Mouse (Mus musculus): ENCODE measurements at regions not wholly inside any gene's neighbourhood (a gene's known extent, or its start where the extent isn't known, plus 50 kb on each side); places are given as distances from the start of the nearest gene placed in this dataset.

DNA sequence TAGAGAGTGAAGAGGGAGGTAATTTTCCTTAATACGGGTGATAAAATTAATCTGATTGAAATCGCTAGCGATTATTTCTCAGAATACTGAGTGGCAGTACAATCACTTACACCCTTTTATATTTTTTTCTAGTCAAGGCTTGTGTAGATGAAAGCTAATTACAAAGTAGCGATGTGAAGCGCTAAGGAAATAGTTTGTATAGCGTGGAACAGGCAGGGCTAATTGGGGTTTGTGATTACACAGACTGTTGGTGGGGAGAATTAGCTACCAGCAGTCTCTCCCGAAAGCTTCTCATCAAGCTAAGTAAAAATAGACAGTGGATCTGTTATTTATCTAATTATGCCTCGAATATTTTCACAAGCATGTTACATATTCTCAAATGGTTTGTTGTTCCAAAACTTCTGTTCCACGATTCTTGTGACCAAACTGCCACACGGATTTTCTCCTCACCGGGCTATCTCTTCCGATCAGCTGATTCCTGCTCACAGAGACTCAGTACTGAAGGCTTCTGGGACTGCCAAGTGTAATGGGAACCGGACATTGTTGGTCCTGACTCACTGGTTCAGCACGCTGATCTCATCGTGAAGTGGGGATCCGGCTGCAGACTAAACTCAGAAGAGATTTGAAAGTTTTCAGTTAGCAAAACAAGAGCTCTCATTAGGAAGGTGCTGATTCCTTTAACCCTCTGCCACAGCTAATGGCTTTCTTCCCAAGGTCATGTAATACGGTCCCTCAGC lies 162.5 kb downstream of the Tmem182 start:
- TF ChIP-seq CTCF (IDR thresholded peaks at IDR 0.05; ENCODE audit: low read depth, low read length) (no peak), POLR2AphosphoS5 (IDR thresholded peaks at IDR 0.05; ENCODE audit: insufficient replicate concordance, low read depth, low read length) (no peak)
